In genomic region chr7:30688325-30688724, GRCm38 (mm10) we compare ENCODE assay signal across 30 mouse cellular contexts. TPM values are rescaled to one million over a fixed set of nuclear protein-coding genes. Genes with fewer than 3 reads are reported as not detected.
DNase-seq lines count a peak whose midpoint lies in the region; ATAC-seq and TF ChIP-seq lines count a peak whose summit lies in the region.
"Had no signal": no experiment of that assay in that cellular context is flagged by ENCODE, and none has a peak within 500 bp of the region (broad histone marks: within the 10 kb centered on the region; RNA-seq: fewer than 3 reads in every experiment).

No protein-coding gene starts in this region.

- H3K79me2 ChIP-seq in liver, adult 2 months (ENCODE audit: control insufficient read depth, insufficient read depth, low read length): no peaks in the 10 kb centered on the region

- H3K27ac ChIP-seq in liver, adult 2 months (replicated peaks; ENCODE audit: insufficient read depth, low read depth, low read length): peak overlapping the region; percentile 19
- no peak overlapping the region for H3K27ac ChIP-seq in liver, postnatal 0 days (ENCODE audit: low read depth)
- H3K27ac ChIP-seq: midbrain, embryonic 12.5 days; neural tube, embryonic 15.5 days had no signal

- TF ChIP-seq POLR2A in liver, adult 2 months (IDR thresholded peaks at IDR 0.05; ENCODE audit: extremely low read depth, insufficient read depth, low read length): no peak

- H3K9me3 ChIP-seq in liver, postnatal 0 days (ENCODE audit: low read length): no peaks in the 10 kb centered on the region
- H3K9me3 ChIP-seq: midbrain, embryonic 12.5 days; neural tube, embryonic 15.5 days had no signal

- no peak for TF ChIP-seq CTCF in liver, adult 2 months (IDR thresholded peaks at IDR 0.05; ENCODE audit: low read depth, low read length)
- no peak for TF ChIP-seq CTCF in liver, postnatal 0 days (IDR thresholded peaks at IDR 0.05; ENCODE audit: low read depth)

- no peaks in the 10 kb centered on the region for H3K27me3 ChIP-seq in liver, adult 2 months (ENCODE audit: control insufficient read depth, insufficient read depth, low read length)
- H3K27me3 ChIP-seq in liver, postnatal 0 days (ENCODE audit: insufficient read depth, low read length): no peaks in the 10 kb centered on the region

- H3K9ac ChIP-seq in liver, adult 2 months (ENCODE audit: low read depth, low read length): no peak overlapping the region
- H3K9ac ChIP-seq in liver, postnatal 0 days (replicated peaks): no peak overlapping the region
- H3K9ac ChIP-seq: forebrain, postnatal 0 days; midbrain, embryonic 12.5 days; neural tube, embryonic 15.5 days had no signal

- 73% methylated on average over 6 of the region's 6 CpGs for WGBS in liver, adult 2 months
- 80% methylated on average over 6 of the region's 6 CpGs for WGBS in liver, postnatal 0 days (ENCODE audit: insufficient replicate concordance)

- peaks cover 15% of the 10 kb centered on the region for H3K4me1 ChIP-seq in liver, adult 2 months (ENCODE audit: control insufficient read depth, insufficient read depth, low read length)
- peaks cover 10% of the 10 kb centered on the region for H3K4me1 ChIP-seq in liver, postnatal 0 days (ENCODE audit: insufficient read depth)
- H3K4me1 ChIP-seq: midbrain, embryonic 12.5 days; neural tube, embryonic 15.5 days had no signal

- TF ChIP-seq EP300 in liver, postnatal 0 days (IDR thresholded peaks at IDR 0.05; ENCODE audit: low read depth): no peak

- ATAC-seq in frontal cortex, adult (ENCODE audit: low TSS enrichment): peak; percentile 52; the same call in 1 of the 2 replicates
- no peak for ATAC-seq in liver, postnatal 0 days
- ATAC-seq: forebrain, postnatal 0 days; hindbrain, embryonic 16.5 days had no signal

- H3K4me2 ChIP-seq in liver, postnatal 0 days (ENCODE audit: low read depth, low read length): no peak overlapping the region
- H3K4me2 ChIP-seq: liver, embryonic 11.5 days; midbrain, embryonic 12.5 days; neural tube, embryonic 15.5 days had no signal

- no peak overlapping the region for H3K4me3 ChIP-seq in liver, adult 2 months (ENCODE audit: insufficient read depth, low read depth, low read length)
- H3K4me3 ChIP-seq in liver, postnatal 0 days (ENCODE audit: low read depth, low read length): no peak overlapping the region
- H3K4me3 ChIP-seq: midbrain, embryonic 12.5 days; neural tube, embryonic 15.5 days had no signal

- DNase-seq in frontal cortex, postnatal 10 days (ENCODE audit: low spot score in 2 of 2): no peak
- DNase-seq in liver, adult 2 months (ENCODE audit: extremely low read depth, low read depth, low spot score): peak; percentile 39
- DNase-seq in liver, postnatal 0 days: no peak
- DNase-seq in right cerebral cortex, adult 2 months (ENCODE audit: low spot score in 2 of 2): peak; percentile 11 to 18
- DNase-seq in right cerebral cortex, postnatal 10 days (ENCODE audit: low spot score in 2 of 2): no peak
- DNase-seq in thymus, postnatal 14 days: no peak
- DNase-seq in cerebellum, adult 18-20 months: no peak
- DNase-seq: adrenal gland, postnatal 14 days; cerebellum, adult 9-10 months; forebrain, postnatal 0 days; gastrocnemius, postnatal 36 days; heart, postnatal 4 days; kidney, adult 11 months; kidney, postnatal 14 days; lung, adult 2 months; thymus, adult 2 months had no signal

- H3K36me3 ChIP-seq in liver, adult 2 months (ENCODE audit: control insufficient read depth, insufficient read depth, low read length): no peaks in the 10 kb centered on the region
- no peaks in the 10 kb centered on the region for H3K36me3 ChIP-seq in liver, postnatal 0 days (replicated peaks; ENCODE audit: insufficient read depth, low read length)
- H3K36me3 ChIP-seq: midbrain, embryonic 12.5 days; neural tube, embryonic 15.5 days had no signal

RNA-seq across cellular contexts. Expression of gene 2200002J24Rik, which starts 10.4 kb away (rescaled TPM):
- 0.34 TPM in 1 of 2 replicates, not detected in the other for total RNA-seq in liver, adult 2 months (2014; rRNA removed)
- not detected in 2 replicates for polyA plus RNA-seq in liver, adult 2 months (2012; rRNA removed)
- polyA plus RNA-seq in liver, postnatal 0 days (2015; fragmentation: Nextera tagmentation; extraction: Ambion mirVana): 0.53 and 1.4 TPM in 2 replicates
- total RNA-seq: common myeloid progenitor, adult 5-6 weeks; forebrain, postnatal 0 days; gastrocnemius, adult 18-20 months; gastrocnemius, postnatal 36 days; heart, postnatal 4 days; layer of hippocampus, adult 18-20 months; layer of hippocampus, postnatal 14 days; megakaryocyte, adult 5-6 weeks had no signal
- polyA plus RNA-seq: brain, embryonic 14.5 days; forebrain, postnatal 0 days; hindbrain, embryonic 16.5 days; limb, embryonic 11.5 days; liver, embryonic 11.5 days; lung, adult 2 months; midbrain, embryonic 12.5 days; neural tube, embryonic 15.5 days had no signal

RNA-seq across cellular contexts. Expression of gene Pmis2, which starts 16.9 kb away (rescaled TPM):
- not detected in 2 replicates for total RNA-seq in liver, adult 2 months (2014; rRNA removed)
- not detected in 2 replicates for polyA plus RNA-seq in liver, adult 2 months (2012; rRNA removed)
- polyA plus RNA-seq in liver, postnatal 0 days (2015; fragmentation: Nextera tagmentation; extraction: Ambion mirVana): not detected in 2 replicates
- total RNA-seq: adrenal gland, postnatal 14 days; common myeloid progenitor, adult 5-6 weeks; forebrain, postnatal 0 days; heart, postnatal 4 days; layer of hippocampus, adult 18-20 months; layer of hippocampus, postnatal 14 days; megakaryocyte, adult 5-6 weeks had no signal
- polyA plus RNA-seq: brain, embryonic 14.5 days; forebrain, postnatal 0 days; heart, embryonic 16.5 days; hindbrain, embryonic 16.5 days; limb, embryonic 11.5 days; liver, embryonic 11.5 days; lung, adult 2 months; midbrain, embryonic 12.5 days; neural tube, embryonic 15.5 days; stomach, embryonic 14.5 days; thymus, adult 2 months had no signal

RNA-seq across cellular contexts. Expression of gene Haus5, which starts 23.5 kb away (rescaled TPM):
- total RNA-seq in liver, adult 2 months (2014; rRNA removed): 4.6 and 4.7 TPM in 2 replicates
- 3.7 and 5.3 TPM in 2 replicates for polyA plus RNA-seq in liver, adult 2 months (2012; rRNA removed)
- polyA plus RNA-seq in liver, postnatal 0 days (2015; fragmentation: Nextera tagmentation; extraction: Ambion mirVana): 11.4 and 13.0 TPM in 2 replicates

RNA-seq across cellular contexts. Expression of gene Atp4a, which starts 23.7 kb away (rescaled TPM):
- total RNA-seq in liver, adult 2 months (2014; rRNA removed): 2.6 and 4.4 TPM in 2 replicates
- polyA plus RNA-seq in liver, adult 2 months (2012; rRNA removed): 1.3 and 4.2 TPM in 2 replicates
- 1.1 and 1.6 TPM in 2 replicates for polyA plus RNA-seq in liver, postnatal 0 days (2015; fragmentation: Nextera tagmentation; extraction: Ambion mirVana)
- polyA plus RNA-seq: lung, adult 2 months had no signal

RNA-seq across cellular contexts. Expression of gene Rbm42, which starts 38.2 kb away (rescaled TPM):
- 17.1 and 20.7 TPM in 2 replicates for total RNA-seq in liver, adult 2 months (2014; rRNA removed)
- 35.8 and 36.7 TPM in 2 replicates for polyA plus RNA-seq in liver, adult 2 months (2012; rRNA removed)
- polyA plus RNA-seq in liver, postnatal 0 days (2015; fragmentation: Nextera tagmentation; extraction: Ambion mirVana): 41.8 and 43.3 TPM in 2 replicates

Comparison
In these comparisons a context has a peak if more than half of its experiments do, and no peak if none do; other contexts are left out.
1. DNase-seq: peak in liver, adult 2 months (single experiment) and right cerebral cortex, adult 2 months (2 of 2); none in frontal cortex, postnatal 10 days (0 of 2), liver, postnatal 0 days (single experiment), right cerebral cortex, postnatal 10 days (0 of 2), thymus, postnatal 14 days (single experiment) and cerebellum, adult 18-20 months (0 of 2).